Mouse (Mus musculus): ENCODE measurements around the gene Arnt2. TPM values are rescaled to one million over a fixed set of nuclear protein-coding genes. Genes with fewer than 3 reads are reported as not detected.

Gene Arnt2
- polyA plus RNA-seq, 1 experiment from 2014 or later = 88.2 TPM

DNA sequence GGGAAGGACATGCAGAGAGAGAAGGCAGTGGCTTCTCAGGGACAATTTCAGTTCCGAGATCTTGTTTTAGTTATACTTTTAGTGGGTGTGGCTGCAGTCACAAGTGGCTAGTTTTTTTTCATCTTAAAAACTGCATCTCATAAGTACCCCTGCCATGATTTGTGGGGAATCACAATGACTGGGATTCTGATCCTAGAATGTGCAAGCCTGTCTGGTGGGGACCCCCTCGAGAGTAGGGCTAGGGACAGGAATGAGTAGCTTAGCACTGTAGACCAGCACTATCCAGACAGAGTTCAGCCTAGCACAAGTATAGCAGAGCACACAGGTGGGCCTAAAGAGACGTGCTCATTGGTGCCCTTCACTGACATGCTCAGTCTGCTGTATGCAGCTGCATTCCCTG is 27.6 kb downstream of the Arnt2 start:
- no peaks in the 10 kb centered on the region for H3K9me3 ChIP-seq (replicated peaks; ENCODE audit: control insufficient read depth, low read length, poor library complexity, severe bottlenecking)
- ATAC-seq = no peak
- H3K4me1 ChIP-seq (ENCODE audit: control insufficient read depth, insufficient read depth, low read length) = peaks cover 4% of the 10 kb centered on the region
- no peaks in the 10 kb centered on the region for H3K27me3 ChIP-seq (ENCODE audit: control insufficient read depth, insufficient read depth, low read depth, low read length)
- no peaks in the 10 kb centered on the region for H3K36me3 ChIP-seq (ENCODE audit: control insufficient read depth, insufficient read depth, low read length)
- WGBS = 89% methylated on average over 3 of the region's 3 CpGs
- H3K4me3 ChIP-seq (ENCODE audit: low read depth, low read length) = no peak overlapping the region
- no peak overlapping the region for H3K4me2 ChIP-seq (ENCODE audit: low read length)
- no peak overlapping the region for H3K9ac ChIP-seq (ENCODE audit: low read depth, low read length)
- H3K27ac ChIP-seq (ENCODE audit: low read length) = no peak overlapping the region

DNA sequence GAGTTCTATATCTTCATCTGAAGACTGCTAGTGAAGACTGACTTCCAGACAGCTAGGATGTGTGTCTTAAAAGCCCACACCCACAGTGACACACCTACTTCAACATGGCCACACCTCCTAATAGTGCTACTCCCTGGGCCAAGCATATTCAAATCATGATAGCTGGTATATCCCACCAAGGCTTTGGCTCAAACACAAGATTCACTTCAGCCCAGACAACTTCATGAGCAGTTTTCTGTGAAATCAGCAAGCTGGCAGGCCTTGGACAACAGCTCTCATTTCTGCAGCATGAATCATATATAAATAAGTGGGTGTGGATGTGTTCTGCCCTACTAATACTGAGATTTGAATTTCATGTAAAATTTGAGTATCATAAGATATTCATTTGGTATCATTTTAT is 29.2 kb downstream of the Arnt2 start:
- no peaks in the 10 kb centered on the region for H3K27me3 ChIP-seq (ENCODE audit: control insufficient read depth, insufficient read depth, low read depth, low read length)
- no peak overlapping the region for H3K9ac ChIP-seq (ENCODE audit: low read depth, low read length)
- H3K4me3 ChIP-seq (ENCODE audit: low read depth, low read length) = no peak overlapping the region
- no peaks in the 10 kb centered on the region for H3K36me3 ChIP-seq (ENCODE audit: control insufficient read depth, insufficient read depth, low read length)
- ATAC-seq = no peak
- peaks cover 8% of the 10 kb centered on the region for H3K4me1 ChIP-seq (ENCODE audit: control insufficient read depth, insufficient read depth, low read length)
- H3K9me3 ChIP-seq (replicated peaks; ENCODE audit: control insufficient read depth, low read length, poor library complexity, severe bottlenecking) = no peaks in the 10 kb centered on the region
- no peak overlapping the region for H3K4me2 ChIP-seq (ENCODE audit: low read length)
- no peak overlapping the region for H3K27ac ChIP-seq (ENCODE audit: low read length)

DNA sequence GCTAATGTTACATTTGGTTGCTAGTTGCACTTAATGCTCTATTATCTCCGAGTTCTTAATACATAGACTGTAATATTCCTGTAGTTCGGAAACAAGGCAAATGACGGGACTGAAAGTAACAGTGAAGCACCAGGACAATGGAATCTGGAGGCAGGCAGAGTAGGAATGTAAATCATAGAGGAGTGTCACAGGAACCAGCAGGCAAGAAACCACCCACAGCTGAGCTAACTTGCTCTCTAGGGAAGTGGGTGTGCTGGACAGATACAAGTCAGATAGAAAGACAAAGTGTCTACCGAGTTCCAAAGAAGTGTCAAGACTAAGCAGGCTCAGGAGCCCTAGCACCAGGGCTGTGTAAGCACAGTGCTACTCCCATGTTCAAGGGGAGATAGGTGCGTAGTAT is 32.6 kb downstream of the Arnt2 start:
- WGBS = 73% methylated on average over 5 of the region's 5 CpGs

DNA sequence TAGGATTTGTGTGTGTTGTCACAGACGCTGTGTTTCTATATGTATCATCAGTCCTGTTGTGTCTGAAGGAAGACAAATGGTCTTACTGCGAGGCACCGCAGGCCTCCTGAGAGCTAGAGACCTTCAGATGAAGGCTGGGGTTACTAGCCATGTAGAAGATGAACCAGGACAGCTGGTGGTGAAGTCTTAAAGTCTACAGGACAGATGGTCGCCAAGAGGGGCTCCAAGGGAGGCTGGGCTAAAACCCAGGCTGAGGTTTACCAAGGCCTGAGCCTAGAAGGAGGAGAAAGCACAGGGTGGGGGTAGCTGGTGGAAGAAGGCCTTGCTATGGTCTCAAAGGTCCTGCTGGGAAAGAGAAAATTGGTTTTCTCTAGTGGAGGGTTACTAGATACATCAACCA is 36.3 kb downstream of the Arnt2 start:
- no peaks in the 10 kb centered on the region for H3K9me3 ChIP-seq (replicated peaks; ENCODE audit: control insufficient read depth, low read length, poor library complexity, severe bottlenecking)
- no peak overlapping the region for H3K9ac ChIP-seq (ENCODE audit: low read depth, low read length)
- WGBS = 91% methylated on average over 4 of the region's 4 CpGs
- H3K27ac ChIP-seq (ENCODE audit: low read length) = no peak overlapping the region
- no peak for ATAC-seq
- peaks cover 32% of the 10 kb centered on the region for H3K4me1 ChIP-seq (ENCODE audit: control insufficient read depth, insufficient read depth, low read length)
- no peak overlapping the region for H3K4me2 ChIP-seq (ENCODE audit: low read length)
- no peak overlapping the region for H3K4me3 ChIP-seq (ENCODE audit: low read depth, low read length)
- no peaks in the 10 kb centered on the region for H3K27me3 ChIP-seq (ENCODE audit: control insufficient read depth, insufficient read depth, low read depth, low read length)
- no peaks in the 10 kb centered on the region for H3K36me3 ChIP-seq (ENCODE audit: control insufficient read depth, insufficient read depth, low read length)

More for the DNA sequence above, 32.6 kb downstream of the Arnt2 start:
- H3K27me3 ChIP-seq (ENCODE audit: control insufficient read depth, insufficient read depth, low read depth, low read length) = no peaks in the 10 kb centered on the region
- no peak overlapping the region for H3K4me2 ChIP-seq (ENCODE audit: low read length)
- no peaks in the 10 kb centered on the region for H3K9me3 ChIP-seq (replicated peaks; ENCODE audit: control insufficient read depth, low read length, poor library complexity, severe bottlenecking)
- no peak overlapping the region for H3K4me3 ChIP-seq (ENCODE audit: low read depth, low read length)
- H3K4me1 ChIP-seq (ENCODE audit: control insufficient read depth, insufficient read depth, low read length) = peaks cover 22% of the 10 kb centered on the region
- ATAC-seq = no peak
- no peak overlapping the region for H3K9ac ChIP-seq (ENCODE audit: low read depth, low read length)
- no peaks in the 10 kb centered on the region for H3K36me3 ChIP-seq (ENCODE audit: control insufficient read depth, insufficient read depth, low read length)
- no peak overlapping the region for H3K27ac ChIP-seq (ENCODE audit: low read length)

DNA sequence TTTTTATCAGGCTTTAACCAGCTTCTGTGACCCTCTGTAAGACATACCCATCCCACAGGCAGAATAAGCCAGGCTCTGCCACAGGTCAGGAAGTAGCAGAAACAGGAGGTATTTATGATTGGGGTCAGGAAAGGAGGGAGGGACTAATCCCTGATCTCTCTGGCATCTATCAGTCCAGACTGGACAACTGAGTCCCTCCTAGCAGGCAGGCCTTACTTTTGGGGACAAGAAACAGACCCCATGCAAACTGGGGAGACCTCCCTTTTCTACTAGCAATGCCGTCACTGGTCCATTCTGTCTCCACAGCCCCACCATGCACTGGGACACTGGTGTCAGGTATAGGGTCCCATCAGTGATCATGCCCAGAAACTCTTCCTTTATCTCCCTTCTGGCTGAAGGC is 37.1 kb downstream of the Arnt2 start:
- peak; percentile 30; the same call in 1 of the 2 replicates for ATAC-seq
- Histone ChIP-seq H3K36me3 (ENCODE audit: control insufficient read depth, insufficient read depth, low read length) (no peaks in the 10 kb centered on the region), H3K4me1 (ENCODE audit: control insufficient read depth, insufficient read depth, low read length) (peaks cover 32% of the 10 kb centered on the region), H3K4me2 (ENCODE audit: low read length) (peak overlapping the region; percentile 34; the same call in 1 of the 2 replicates), H3K27ac (ENCODE audit: low read length) (peak overlapping the region; percentile 86), H3K4me3 (ENCODE audit: low read depth, low read length) (no peak overlapping the region), H3K27me3 (ENCODE audit: control insufficient read depth, insufficient read depth, low read depth, low read length) (no peaks in the 10 kb centered on the region), H3K9ac (ENCODE audit: low read depth, low read length) (peak overlapping the region; percentile 18; the same call in 1 of the 2 replicates), H3K9me3 (replicated peaks; ENCODE audit: control insufficient read depth, low read length, poor library complexity, severe bottlenecking) (no peaks in the 10 kb centered on the region)
- 96% methylated on average over 1 of the region's 1 CpGs for WGBS

DNA sequence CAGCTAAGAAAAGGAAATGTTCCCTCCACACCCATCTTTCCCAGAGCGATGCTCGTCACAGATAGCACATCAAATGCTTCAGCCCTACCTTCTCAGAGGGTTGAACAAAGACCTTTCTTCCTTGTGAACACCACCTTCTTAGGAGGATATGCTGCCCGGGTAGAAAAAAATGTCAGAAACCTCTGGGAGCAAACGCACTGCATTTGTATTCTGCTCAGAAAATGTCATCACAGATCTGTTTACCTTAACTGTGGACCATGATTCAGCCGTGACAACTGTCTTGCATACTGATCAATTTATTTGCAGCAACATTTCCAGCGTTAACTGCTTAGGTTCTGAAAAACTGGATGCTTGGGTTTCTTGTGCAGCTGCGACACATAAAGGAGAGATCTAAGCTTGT is 37.7 kb downstream of the Arnt2 start:
- no peaks in the 10 kb centered on the region for H3K36me3 ChIP-seq (ENCODE audit: control insufficient read depth, insufficient read depth, low read length)
- WGBS = 49% methylated on average over 7 of the region's 7 CpGs
- peak overlapping the region; percentile 3; the same call in 1 of the 2 replicates for H3K4me3 ChIP-seq (ENCODE audit: low read depth, low read length)
- H3K27ac ChIP-seq (ENCODE audit: low read length) = peak overlapping the region; percentile 86
- peak overlapping the region; percentile 34 for H3K4me2 ChIP-seq (ENCODE audit: low read length)
- H3K27me3 ChIP-seq (ENCODE audit: control insufficient read depth, insufficient read depth, low read depth, low read length) = no peaks in the 10 kb centered on the region
- peaks cover 27% of the 10 kb centered on the region for H3K4me1 ChIP-seq (ENCODE audit: control insufficient read depth, insufficient read depth, low read length)
- peak; percentile 57 for ATAC-seq
- peak overlapping the region; percentile 18; the same call in 1 of the 2 replicates for H3K9ac ChIP-seq (ENCODE audit: low read depth, low read length)
- no peaks in the 10 kb centered on the region for H3K9me3 ChIP-seq (replicated peaks; ENCODE audit: control insufficient read depth, low read length, poor library complexity, severe bottlenecking)

DNA sequence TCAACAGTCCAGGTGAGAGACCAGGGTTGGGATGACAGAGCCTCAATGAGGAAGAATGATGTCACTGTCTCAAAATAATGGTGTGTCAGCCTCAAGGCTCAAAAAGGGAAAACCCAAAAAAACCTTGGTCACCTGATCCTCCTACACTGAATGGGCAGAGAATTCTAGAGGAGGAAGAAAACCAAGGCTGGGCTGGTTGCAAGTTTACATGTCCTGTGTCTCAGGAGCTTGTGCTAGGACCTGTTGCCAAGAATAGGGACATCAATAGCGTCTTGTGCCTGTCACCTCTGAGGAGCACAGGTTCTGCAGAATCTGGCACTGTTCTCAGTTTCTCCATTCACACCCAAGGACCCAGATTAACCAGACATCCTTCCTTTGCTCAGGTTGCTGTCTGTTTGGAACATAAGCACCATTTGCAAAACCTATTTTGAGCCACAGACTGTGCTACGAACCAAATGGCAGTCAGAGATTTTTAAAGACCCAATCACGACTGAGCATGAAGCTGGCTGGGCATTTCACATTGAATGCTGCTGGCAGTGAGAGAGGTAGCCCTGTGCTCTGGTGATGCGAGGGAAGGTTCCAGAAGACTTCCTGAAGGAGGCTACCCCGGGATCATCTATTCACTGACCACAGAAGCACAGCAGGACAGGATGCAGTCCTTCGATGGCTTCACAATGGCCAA is 38.9 kb downstream of the Arnt2 start:
- Histone ChIP-seq H3K9ac (ENCODE audit: low read depth, low read length) (no peak overlapping the region), H3K4me2 (ENCODE audit: low read length) (peak overlapping the region; percentile 34), H3K4me3 (ENCODE audit: low read depth, low read length) (no peak overlapping the region), H3K9me3 (replicated peaks; ENCODE audit: control insufficient read depth, low read length, poor library complexity, severe bottlenecking) (no peaks in the 10 kb centered on the region), H3K27me3 (ENCODE audit: control insufficient read depth, insufficient read depth, low read depth, low read length) (no peaks in the 10 kb centered on the region), H3K36me3 (ENCODE audit: control insufficient read depth, insufficient read depth, low read length) (no peaks in the 10 kb centered on the region), H3K27ac (ENCODE audit: low read length) (peak overlapping the region; percentile 86), H3K4me1 (ENCODE audit: control insufficient read depth, insufficient read depth, low read length) (peaks cover 28% of the 10 kb centered on the region)
- 88% methylated on average over 6 of the region's 6 CpGs for WGBS
- ATAC-seq = no peak

DNA sequence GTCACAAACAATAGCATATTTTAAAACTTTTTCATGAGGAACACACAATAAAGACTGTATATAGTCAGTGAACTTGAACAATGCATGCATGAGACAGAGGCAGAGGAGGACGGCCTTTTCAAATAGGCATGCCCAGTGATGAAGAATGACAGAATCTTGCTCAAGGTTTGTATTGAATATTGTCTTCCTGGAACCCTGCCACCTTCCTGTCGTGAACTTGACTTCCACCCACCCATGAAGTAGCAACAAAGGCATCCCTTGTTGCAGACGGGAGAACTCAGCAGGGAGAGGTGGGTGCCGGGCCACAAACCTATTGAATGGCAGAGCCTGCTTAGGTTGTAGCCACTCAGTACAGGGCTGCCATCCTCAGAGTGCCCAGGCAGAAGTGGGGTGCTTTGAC is 43.7 kb downstream of the Arnt2 start:
- Histone ChIP-seq H3K4me3 (ENCODE audit: low read depth, low read length) (no peak overlapping the region), H3K4me1 (ENCODE audit: control insufficient read depth, insufficient read depth, low read length) (peaks cover 12% of the 10 kb centered on the region), H3K9me3 (replicated peaks; ENCODE audit: control insufficient read depth, low read length, poor library complexity, severe bottlenecking) (no peaks in the 10 kb centered on the region), H3K27me3 (ENCODE audit: control insufficient read depth, insufficient read depth, low read depth, low read length) (no peaks in the 10 kb centered on the region), H3K4me2 (ENCODE audit: low read length) (no peak overlapping the region), H3K9ac (ENCODE audit: low read depth, low read length) (no peak overlapping the region), H3K36me3 (ENCODE audit: control insufficient read depth, insufficient read depth, low read length) (no peaks in the 10 kb centered on the region), H3K27ac (ENCODE audit: low read length) (no peak overlapping the region)
- no peak for ATAC-seq
- 50% methylated on average over 4 of the region's 4 CpGs for WGBS

DNA sequence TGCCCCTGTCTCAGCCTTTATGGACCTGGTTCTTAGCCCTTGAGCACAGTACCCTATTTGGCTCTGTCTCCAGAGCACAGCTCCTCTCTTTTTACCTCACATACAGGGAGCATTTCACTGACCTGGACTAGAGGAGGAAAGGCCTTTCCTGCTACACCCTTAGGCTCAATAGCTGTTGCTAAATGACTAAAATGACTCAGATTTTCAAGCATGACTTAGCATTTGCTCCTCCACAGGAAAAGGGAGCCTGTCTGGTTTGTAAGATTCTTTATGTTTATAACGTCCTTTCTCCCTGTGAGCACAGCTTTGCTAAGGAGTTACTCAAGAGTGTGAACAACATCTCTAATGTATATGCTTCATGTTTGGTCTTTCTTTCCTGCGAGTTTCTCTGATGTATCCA is 47.3 kb downstream of the Arnt2 start:
- no peak overlapping the region for H3K27ac ChIP-seq (ENCODE audit: low read length)
- H3K9me3 ChIP-seq (replicated peaks; ENCODE audit: control insufficient read depth, low read length, poor library complexity, severe bottlenecking) = no peaks in the 10 kb centered on the region
- ATAC-seq = no peak
- peaks cover 12% of the 10 kb centered on the region for H3K4me1 ChIP-seq (ENCODE audit: control insufficient read depth, insufficient read depth, low read length)
- H3K4me2 ChIP-seq (ENCODE audit: low read length) = no peak overlapping the region
- no peaks in the 10 kb centered on the region for H3K27me3 ChIP-seq (ENCODE audit: control insufficient read depth, insufficient read depth, low read depth, low read length)
- 49% methylated on average over 2 of the region's 2 CpGs for WGBS
- no peak overlapping the region for H3K9ac ChIP-seq (ENCODE audit: low read depth, low read length)
- no peak overlapping the region for H3K4me3 ChIP-seq (ENCODE audit: low read depth, low read length)
- peaks cover 8% of the 10 kb centered on the region; the same call in 1 of the 2 replicates for H3K36me3 ChIP-seq (ENCODE audit: control insufficient read depth, insufficient read depth, low read length)
